Mouse (Mus musculus): ENCODE data around the gene Kcnk12. TPM values are rescaled to one million over a fixed set of nuclear protein-coding genes. Genes with fewer than 3 reads are reported as not detected.

Kcnk12 gene
- polyA plus RNA-seq, 2 experiments = 0.08 TPM; not detected in 1

DNA sequence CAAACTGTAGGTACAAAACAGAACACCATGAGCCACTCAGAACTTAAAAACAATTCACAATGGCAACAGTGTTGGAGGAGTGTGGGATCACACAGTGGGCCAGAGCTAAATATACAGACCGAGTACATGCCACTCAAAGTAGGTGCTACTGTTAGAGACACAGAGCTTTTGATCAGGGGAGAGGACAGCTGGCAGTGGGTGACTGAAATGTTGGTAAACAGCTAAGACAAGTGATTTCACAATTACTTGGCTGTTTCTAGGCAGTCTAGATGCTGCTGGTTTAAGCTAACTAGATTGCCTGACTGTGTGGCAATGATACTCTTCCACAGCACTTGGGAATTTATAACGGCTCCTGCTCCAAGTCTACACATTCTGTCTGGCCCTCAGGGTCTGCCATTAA is 17.6 kb downstream of the Kcnk12 start:
- TF ChIP-seq POLR2A (IDR thresholded peaks at IDR 0.05; ENCODE audit: borderline replicate concordance, extremely low read depth, insufficient read depth, insufficient read length) = no peak
- no peak overlapping the region for H3K9ac ChIP-seq (ENCODE audit: low read depth, low read length, severe bottlenecking)
- H3K27me3 ChIP-seq (ENCODE audit: control insufficient read depth, insufficient read depth, low read length) = no peaks in the 10 kb centered on the region
- no peaks in the 10 kb centered on the region for H3K9me3 ChIP-seq (ENCODE audit: control insufficient read depth, low read length)
- WGBS = 43% methylated on average over 2 of the region's 2 CpGs
- H3K36me3 ChIP-seq (ENCODE audit: control insufficient read depth, insufficient read depth, low read length) = no peaks in the 10 kb centered on the region
- ATAC-seq (ENCODE audit: low FRiP score, low read depth) (no peak), DNase-seq (ENCODE audit: low spot score) (no peak)
- no peak overlapping the region for H3K27ac ChIP-seq (replicated peaks; ENCODE audit: low read depth, low read length)
- H3K4me2 ChIP-seq (replicated peaks; ENCODE audit: low read depth, low read length, severe bottlenecking) = no peak overlapping the region
- no peaks in the 10 kb centered on the region for H3K4me1 ChIP-seq (ENCODE audit: control insufficient read depth, insufficient read depth, low read length)
- H3K4me3 ChIP-seq (replicated peaks; ENCODE audit: low read length) = no peak overlapping the region

GRCm38 (mm10) chr17:87774982-87775381 is 22.8 kb downstream of the Kcnk12 start:
- no peak for ATAC-seq (ENCODE audit: low FRiP score, low read depth)
- H3K4me1 ChIP-seq (ENCODE audit: control insufficient read depth, insufficient read depth, low read length) = no peaks in the 10 kb centered on the region
- no peaks in the 10 kb centered on the region for H3K36me3 ChIP-seq (ENCODE audit: control insufficient read depth, insufficient read depth, low read length)
- H3K9ac ChIP-seq (ENCODE audit: low read depth, low read length, severe bottlenecking) = no peak overlapping the region
- no peaks in the 10 kb centered on the region for H3K9me3 ChIP-seq (ENCODE audit: control insufficient read depth, low read length)
- WGBS = 78% methylated on average over 8 of the region's 8 CpGs
- H3K4me2 ChIP-seq (replicated peaks; ENCODE audit: low read depth, low read length, severe bottlenecking) = no peak overlapping the region
- TF ChIP-seq POLR2A (IDR thresholded peaks at IDR 0.05; ENCODE audit: borderline replicate concordance, extremely low read depth, insufficient read depth, insufficient read length) = no peak
- no peak for DNase-seq (ENCODE audit: low spot score)
- H3K27me3 ChIP-seq (ENCODE audit: control insufficient read depth, insufficient read depth, low read length) = no peaks in the 10 kb centered on the region
- H3K4me3 ChIP-seq (replicated peaks; ENCODE audit: low read length) = no peak overlapping the region
- no peak overlapping the region for H3K27ac ChIP-seq (replicated peaks; ENCODE audit: low read depth, low read length)

DNA sequence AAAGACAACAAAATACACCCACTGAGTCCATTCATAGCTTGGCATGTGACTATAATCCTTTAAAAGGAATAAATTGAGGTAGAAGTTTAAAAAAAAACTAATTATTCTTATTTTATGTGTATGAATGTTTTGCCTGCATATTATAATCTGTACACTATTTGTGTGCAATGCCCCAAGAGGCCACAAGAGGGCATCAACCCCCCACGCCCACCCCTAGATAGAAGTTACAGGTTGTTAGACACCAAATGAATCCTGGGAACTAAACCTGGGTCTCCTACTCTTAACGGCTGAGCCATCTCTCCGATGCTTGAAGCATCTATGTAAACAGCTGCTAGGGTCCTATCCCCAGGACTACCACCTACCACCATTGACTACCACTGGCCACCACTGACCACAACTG is 24.6 kb downstream of the Kcnk12 start:
- Histone ChIP-seq H3K36me3 (ENCODE audit: control insufficient read depth, insufficient read depth, low read length) (no peaks in the 10 kb centered on the region), H3K27me3 (ENCODE audit: control insufficient read depth, insufficient read depth, low read length) (no peaks in the 10 kb centered on the region), H3K4me1 (ENCODE audit: control insufficient read depth, insufficient read depth, low read length) (no peaks in the 10 kb centered on the region), H3K4me3 (replicated peaks; ENCODE audit: low read length) (no peak overlapping the region), H3K27ac (replicated peaks; ENCODE audit: low read depth, low read length) (no peak overlapping the region), H3K9me3 (ENCODE audit: control insufficient read depth, low read length) (no peaks in the 10 kb centered on the region), H3K9ac (ENCODE audit: low read depth, low read length, severe bottlenecking) (no peak overlapping the region), H3K4me2 (replicated peaks; ENCODE audit: low read depth, low read length, severe bottlenecking) (no peak overlapping the region)
- DNase-seq (ENCODE audit: low spot score) = no peak
- 83% methylated on average over 3 of the region's 3 CpGs for WGBS
- ATAC-seq (ENCODE audit: low FRiP score, low read depth) = no peak
- TF ChIP-seq POLR2A (IDR thresholded peaks at IDR 0.05; ENCODE audit: borderline replicate concordance, extremely low read depth, insufficient read depth, insufficient read length) = no peak

DNA sequence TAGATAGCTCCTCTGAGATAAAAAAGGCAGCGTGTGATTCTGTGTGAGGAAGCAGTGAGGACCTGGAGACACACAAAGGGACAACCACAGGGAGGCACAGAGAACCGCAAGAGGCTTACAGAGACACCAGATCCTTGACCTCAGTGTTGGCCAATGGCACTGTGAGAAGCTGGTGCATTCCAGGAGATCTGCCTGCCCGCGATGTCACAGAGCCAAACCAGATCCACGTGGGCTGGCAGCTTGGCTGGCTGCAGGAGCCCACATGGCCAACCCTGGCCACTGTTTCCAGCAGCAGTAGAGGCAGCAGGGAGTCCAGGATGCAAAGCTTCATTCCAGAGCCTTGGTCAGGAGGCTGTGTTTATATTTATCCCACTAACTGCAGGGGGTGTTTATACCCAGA is 27.0 kb downstream of the Kcnk12 start:
- Histone ChIP-seq H3K4me1 (ENCODE audit: control insufficient read depth, insufficient read depth, low read length) (no peaks in the 10 kb centered on the region), H3K27me3 (ENCODE audit: control insufficient read depth, insufficient read depth, low read length) (no peaks in the 10 kb centered on the region), H3K9me3 (ENCODE audit: control insufficient read depth, low read length) (no peaks in the 10 kb centered on the region), H3K9ac (ENCODE audit: low read depth, low read length, severe bottlenecking) (no peak overlapping the region), H3K4me3 (replicated peaks; ENCODE audit: low read length) (no peak overlapping the region), H3K36me3 (ENCODE audit: control insufficient read depth, insufficient read depth, low read length) (no peaks in the 10 kb centered on the region), H3K27ac (replicated peaks; ENCODE audit: low read depth, low read length) (no peak overlapping the region), H3K4me2 (replicated peaks; ENCODE audit: low read depth, low read length, severe bottlenecking) (no peak overlapping the region)
- ATAC-seq (ENCODE audit: low FRiP score, low read depth) (no peak), DNase-seq (ENCODE audit: low spot score) (no peak)
- TF ChIP-seq POLR2A (IDR thresholded peaks at IDR 0.05; ENCODE audit: borderline replicate concordance, extremely low read depth, insufficient read depth, insufficient read length) = no peak
- 37% methylated on average over 5 of the region's 5 CpGs for WGBS

DNA sequence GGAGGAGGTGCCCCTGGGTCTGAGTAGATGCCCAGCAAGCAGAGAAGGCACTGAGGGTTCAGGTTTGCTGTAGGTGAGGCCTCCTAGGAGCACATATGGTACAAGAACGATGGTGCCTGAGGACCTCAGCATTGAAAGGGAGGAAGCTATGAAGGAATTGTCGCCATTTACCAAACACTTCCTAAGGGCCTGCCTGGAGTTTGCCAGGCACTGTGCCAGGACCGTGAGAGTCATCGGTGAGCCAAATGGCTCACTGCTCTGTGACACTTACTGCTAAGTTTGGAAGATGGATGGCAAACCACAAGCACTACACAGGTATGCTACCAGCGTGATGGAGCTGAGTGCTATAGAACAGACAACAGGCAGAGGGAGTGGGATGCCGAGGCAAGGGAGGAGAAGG is 30.9 kb downstream of the Kcnk12 start:
- Histone ChIP-seq H3K27me3 (ENCODE audit: control insufficient read depth, insufficient read depth, low read length) (no peaks in the 10 kb centered on the region), H3K4me2 (replicated peaks; ENCODE audit: low read depth, low read length, severe bottlenecking) (no peak overlapping the region), H3K4me3 (replicated peaks; ENCODE audit: low read length) (no peak overlapping the region), H3K9me3 (ENCODE audit: control insufficient read depth, low read length) (no peaks in the 10 kb centered on the region), H3K9ac (ENCODE audit: low read depth, low read length, severe bottlenecking) (no peak overlapping the region), H3K36me3 (ENCODE audit: control insufficient read depth, insufficient read depth, low read length) (no peaks in the 10 kb centered on the region), H3K4me1 (ENCODE audit: control insufficient read depth, insufficient read depth, low read length) (no peaks in the 10 kb centered on the region), H3K27ac (replicated peaks; ENCODE audit: low read depth, low read length) (no peak overlapping the region)
- DNase-seq (ENCODE audit: low spot score) (no peak), ATAC-seq (ENCODE audit: low FRiP score, low read depth) (no peak)
- TF ChIP-seq POLR2A (IDR thresholded peaks at IDR 0.05; ENCODE audit: borderline replicate concordance, extremely low read depth, insufficient read depth, insufficient read length) = no peak
- WGBS = 79% methylated on average over 6 of the region's 6 CpGs

GRCm38 (mm10) chr17:87765031-87765430 is 32.8 kb downstream of the Kcnk12 start:
- WGBS = 90% methylated on average over 11 of the region's 11 CpGs
- no peak overlapping the region for H3K4me2 ChIP-seq (replicated peaks; ENCODE audit: low read depth, low read length, severe bottlenecking)
- no peaks in the 10 kb centered on the region for H3K27me3 ChIP-seq (ENCODE audit: control insufficient read depth, insufficient read depth, low read length)
- DNase-seq (ENCODE audit: low spot score) (no peak), ATAC-seq (ENCODE audit: low FRiP score, low read depth) (no peak)
- no peaks in the 10 kb centered on the region for H3K4me1 ChIP-seq (ENCODE audit: control insufficient read depth, insufficient read depth, low read length)
- TF ChIP-seq POLR2A (IDR thresholded peaks at IDR 0.05; ENCODE audit: borderline replicate concordance, extremely low read depth, insufficient read depth, insufficient read length) = no peak
- no peak overlapping the region for H3K27ac ChIP-seq (replicated peaks; ENCODE audit: low read depth, low read length)
- H3K9me3 ChIP-seq (ENCODE audit: control insufficient read depth, low read length) = no peaks in the 10 kb centered on the region
- H3K4me3 ChIP-seq (replicated peaks; ENCODE audit: low read length) = no peak overlapping the region
- H3K9ac ChIP-seq (ENCODE audit: low read depth, low read length, severe bottlenecking) = no peak overlapping the region
- no peaks in the 10 kb centered on the region for H3K36me3 ChIP-seq (ENCODE audit: control insufficient read depth, insufficient read depth, low read length)

All from limb, embryonic 14.5 days (tissue).